ENCODE assay signal across 26 mouse cellular contexts in genomic region chr3:35963401-35963800, GRCm38 (mm10).
"Had no signal": no experiment of that assay in that cellular context is flagged by ENCODE, and none has a peak within 500 bp of the region (broad histone marks: within the 10 kb centered on the region; RNA-seq: fewer than 3 reads in every experiment).

No protein-coding gene starts in this region.

- H3K27ac ChIP-seq: limb, embryonic 10.5 days; limb, embryonic 12.5 days; limb, embryonic 13.5 days; limb, embryonic 15.5 days; liver, embryonic 12.5 days; liver, embryonic 13.5 days; liver, embryonic 14.5 days; liver, embryonic 15.5 days; lung, embryonic 15.5 days; macrophage; midbrain, embryonic 10.5 days; midbrain, embryonic 12.5 days; midbrain, embryonic 13.5 days; midbrain, embryonic 15.5 days; neural tube, embryonic 12.5 days had no signal

- H3K9me3 ChIP-seq: limb, embryonic 10.5 days; limb, embryonic 12.5 days; limb, embryonic 13.5 days; limb, embryonic 15.5 days; liver, embryonic 12.5 days; liver, embryonic 13.5 days; liver, embryonic 15.5 days; lung, embryonic 15.5 days; megakaryocyte, embryonic 14.5 days; midbrain, embryonic 10.5 days; midbrain, embryonic 12.5 days; midbrain, embryonic 13.5 days; midbrain, embryonic 15.5 days; neural tube, embryonic 12.5 days had no signal

- DNase-seq: left cerebral cortex, postnatal 4 days; liver, embryonic 13.5 days; liver, postnatal 0 days; lung, adult 18-20 months; lung, adult 2 months; lung, embryonic 14.5 days; lung, postnatal 10 days; lung, postnatal 14 days; lung, postnatal 36 days; midbrain, embryonic 14.5 days had no signal

- H3K4me1 ChIP-seq: limb, embryonic 10.5 days; limb, embryonic 12.5 days; limb, embryonic 13.5 days; limb, embryonic 15.5 days; lung, embryonic 15.5 days; midbrain, embryonic 10.5 days; midbrain, embryonic 12.5 days; midbrain, embryonic 13.5 days; midbrain, embryonic 15.5 days; neural tube, embryonic 12.5 days had no signal

- H3K4me3 ChIP-seq: limb, embryonic 10.5 days; limb, embryonic 12.5 days; limb, embryonic 13.5 days; limb, embryonic 15.5 days; liver, embryonic 12.5 days; liver, embryonic 13.5 days; liver, embryonic 15.5 days; lung, embryonic 15.5 days; megakaryocyte, embryonic 14.5 days; midbrain, embryonic 10.5 days; midbrain, embryonic 12.5 days; midbrain, embryonic 13.5 days; midbrain, embryonic 15.5 days; myocyte; neural tube, embryonic 12.5 days had no signal

- H3K27me3 ChIP-seq: limb, embryonic 12.5 days; limb, embryonic 13.5 days; limb, embryonic 15.5 days; liver, embryonic 12.5 days; liver, embryonic 13.5 days; liver, embryonic 15.5 days; lung, embryonic 15.5 days; megakaryocyte, embryonic 14.5 days; midbrain, embryonic 12.5 days; midbrain, embryonic 13.5 days; midbrain, embryonic 15.5 days; neural tube, embryonic 12.5 days had no signal

- H3K36me3 ChIP-seq: liver, embryonic 15.5 days had no signal
